In genomic region chr14:28953409-28953808, GRCm38 (mm10) we compare ENCODE assay signal across 27 mouse cellular contexts.
DNase-seq lines count a peak whose midpoint lies in the region; ATAC-seq lines count a peak whose summit lies in the region.
"Had no signal": no experiment of that assay in that cellular context is flagged by ENCODE, and none has a peak within 500 bp of the region (broad histone marks: within the 10 kb centered on the region; RNA-seq: fewer than 3 reads in every experiment).

No protein-coding gene starts in this region.

- no peak overlapping the region for H3K4me3 ChIP-seq in forebrain, embryonic 13.5 days
- no peak overlapping the region for H3K4me3 ChIP-seq in forebrain, embryonic 10.5 days
- no peak overlapping the region for H3K4me3 ChIP-seq in midbrain, embryonic 12.5 days
- H3K4me3 ChIP-seq in midbrain, embryonic 16.5 days (ENCODE audit: low read depth, low read length) = no peak overlapping the region
- H3K4me3 ChIP-seq: intestine, embryonic 15.5 days; limb, embryonic 12.5 days; liver, embryonic 15.5 days; neural tube, embryonic 15.5 days had no signal

- WGBS in forebrain, embryonic 13.5 days = 73% methylated on average over 5 of the region's 5 CpGs
- WGBS in forebrain, embryonic 10.5 days = 77% methylated on average over 5 of the region's 5 CpGs
- WGBS in midbrain, embryonic 12.5 days = 66% methylated on average over 5 of the region's 5 CpGs
- 68% methylated on average over 5 of the region's 5 CpGs for WGBS in midbrain, embryonic 16.5 days

- H3K4me1 ChIP-seq in forebrain, embryonic 13.5 days = peaks cover 53% of the 10 kb centered on the region
- peaks cover 61% of the 10 kb centered on the region for H3K4me1 ChIP-seq in forebrain, embryonic 10.5 days
- peaks cover 46% of the 10 kb centered on the region for H3K4me1 ChIP-seq in midbrain, embryonic 12.5 days
- peaks cover 13% of the 10 kb centered on the region for H3K4me1 ChIP-seq in midbrain, embryonic 16.5 days (ENCODE audit: control insufficient read depth, insufficient read depth, low read length)
- H3K4me1 ChIP-seq: intestine, embryonic 15.5 days; liver, embryonic 15.5 days had no signal

- no peak for ATAC-seq in forebrain, embryonic 13.5 days
- ATAC-seq in midbrain, embryonic 12.5 days (ENCODE audit: low FRiP score, low read depth) = no peak
- ATAC-seq in midbrain, embryonic 16.5 days = no peak
- ATAC-seq: activated CD4-positive, CD25-positive, alpha-beta regulatory T cell, adult 4 months; hindbrain, embryonic 16.5 days; intestine, embryonic 15.5 days had no signal

- peak overlapping the region; percentile 35; the same call in 1 of the 2 replicates for H3K27ac ChIP-seq in forebrain, embryonic 13.5 days
- no peak overlapping the region for H3K27ac ChIP-seq in forebrain, embryonic 10.5 days
- H3K27ac ChIP-seq in midbrain, embryonic 12.5 days (replicated peaks) = peak overlapping the region; percentile 12; the same call in 1 of the 2 replicates
- no peak overlapping the region for H3K27ac ChIP-seq in midbrain, embryonic 16.5 days (ENCODE audit: low read length)
- H3K27ac ChIP-seq: intestine, embryonic 15.5 days; limb, embryonic 12.5 days; liver, embryonic 15.5 days; neural tube, embryonic 15.5 days had no signal

- no peaks in the 10 kb centered on the region for H3K9me3 ChIP-seq in forebrain, embryonic 13.5 days (replicated peaks)
- no peaks in the 10 kb centered on the region for H3K9me3 ChIP-seq in forebrain, embryonic 10.5 days
- no peaks in the 10 kb centered on the region for H3K9me3 ChIP-seq in midbrain, embryonic 12.5 days
- H3K9me3 ChIP-seq in midbrain, embryonic 16.5 days (replicated peaks; ENCODE audit: control insufficient read depth, low read length, poor library complexity, severe bottlenecking) = no peaks in the 10 kb centered on the region
- H3K9me3 ChIP-seq: intestine, embryonic 15.5 days; limb, embryonic 12.5 days; liver, embryonic 15.5 days; neural tube, embryonic 15.5 days had no signal

- H3K27me3 ChIP-seq in forebrain, embryonic 13.5 days = no peaks in the 10 kb centered on the region
- peaks cover 27% of the 10 kb centered on the region for H3K27me3 ChIP-seq in forebrain, embryonic 10.5 days (ENCODE audit: poor library complexity, severe bottlenecking)
- H3K27me3 ChIP-seq in midbrain, embryonic 12.5 days = no peaks in the 10 kb centered on the region
- no peaks in the 10 kb centered on the region; the same call in 1 of the 2 replicates for H3K27me3 ChIP-seq in midbrain, embryonic 16.5 days (ENCODE audit: control insufficient read depth, insufficient read depth, low read depth, low read length)
- H3K27me3 ChIP-seq: intestine, embryonic 15.5 days; liver, embryonic 15.5 days; neural tube, embryonic 15.5 days had no signal

- H3K4me2 ChIP-seq in forebrain, embryonic 13.5 days = no peak overlapping the region
- no peak overlapping the region for H3K4me2 ChIP-seq in midbrain, embryonic 12.5 days (replicated peaks)
- H3K4me2 ChIP-seq in midbrain, embryonic 16.5 days (ENCODE audit: low read length) = no peak overlapping the region
- H3K4me2 ChIP-seq: intestine, embryonic 15.5 days; limb, embryonic 12.5 days; liver, embryonic 15.5 days; lung, embryonic 14.5 days; neural tube, embryonic 15.5 days had no signal

- H3K9ac ChIP-seq in forebrain, embryonic 13.5 days = no peak overlapping the region
- H3K9ac ChIP-seq in midbrain, embryonic 12.5 days (replicated peaks) = no peak overlapping the region
- H3K9ac ChIP-seq in midbrain, embryonic 16.5 days (ENCODE audit: low read depth, low read length) = no peak overlapping the region
- H3K9ac ChIP-seq: intestine, embryonic 15.5 days; limb, embryonic 12.5 days; liver, embryonic 15.5 days; lung, embryonic 14.5 days; neural tube, embryonic 15.5 days had no signal

- no peaks in the 10 kb centered on the region for H3K36me3 ChIP-seq in forebrain, embryonic 13.5 days (ENCODE audit: poor library complexity, severe bottlenecking)
- no peaks in the 10 kb centered on the region for H3K36me3 ChIP-seq in forebrain, embryonic 10.5 days (replicated peaks)
- H3K36me3 ChIP-seq in midbrain, embryonic 12.5 days = no peaks in the 10 kb centered on the region
- no peaks in the 10 kb centered on the region for H3K36me3 ChIP-seq in midbrain, embryonic 16.5 days (ENCODE audit: control insufficient read depth, insufficient read depth, low read length)
- H3K36me3 ChIP-seq: intestine, embryonic 15.5 days; limb, embryonic 12.5 days; liver, embryonic 15.5 days; neural tube, embryonic 15.5 days had no signal

- no peak for DNase-seq in forebrain, embryonic 10.5 days (ENCODE audit: extremely low spot score, low spot score)
- DNase-seq in kidney, postnatal 10 days = peak; percentile 39
- DNase-seq in kidney, adult 18-20 months = no peak
- no peak for DNase-seq in right cerebral cortex, postnatal 36 days (ENCODE audit: low spot score in 2 of 2)
- DNase-seq: adrenal gland, adult 2 months; adrenal gland, postnatal 36 days; B cell, adult 2 months; cerebellum, adult 18-20 months; gastrocnemius, postnatal 10 days; heart, postnatal 14 days; kidney, adult 9 months; layer of hippocampus, postnatal 36 days; lung, embryonic 14.5 days; lung, postnatal 14 days; retina, postnatal 1 day; right cerebral cortex, postnatal 14 days; thymus, adult 18-20 months; thymus, postnatal 25 days had no signal

Comparison
In these comparisons a context has a peak if more than half of its experiments do, and no peak if none do; other contexts are left out.
1. H3K27ac ChIP-seq: peak in forebrain, embryonic 13.5 days (single experiment) and midbrain, embryonic 12.5 days (single experiment); none in forebrain, embryonic 10.5 days (single experiment) and midbrain, embryonic 16.5 days (single experiment).